Mouse (Mus musculus): ENCODE results near the gene Nras.

Nras gene

DNA sequence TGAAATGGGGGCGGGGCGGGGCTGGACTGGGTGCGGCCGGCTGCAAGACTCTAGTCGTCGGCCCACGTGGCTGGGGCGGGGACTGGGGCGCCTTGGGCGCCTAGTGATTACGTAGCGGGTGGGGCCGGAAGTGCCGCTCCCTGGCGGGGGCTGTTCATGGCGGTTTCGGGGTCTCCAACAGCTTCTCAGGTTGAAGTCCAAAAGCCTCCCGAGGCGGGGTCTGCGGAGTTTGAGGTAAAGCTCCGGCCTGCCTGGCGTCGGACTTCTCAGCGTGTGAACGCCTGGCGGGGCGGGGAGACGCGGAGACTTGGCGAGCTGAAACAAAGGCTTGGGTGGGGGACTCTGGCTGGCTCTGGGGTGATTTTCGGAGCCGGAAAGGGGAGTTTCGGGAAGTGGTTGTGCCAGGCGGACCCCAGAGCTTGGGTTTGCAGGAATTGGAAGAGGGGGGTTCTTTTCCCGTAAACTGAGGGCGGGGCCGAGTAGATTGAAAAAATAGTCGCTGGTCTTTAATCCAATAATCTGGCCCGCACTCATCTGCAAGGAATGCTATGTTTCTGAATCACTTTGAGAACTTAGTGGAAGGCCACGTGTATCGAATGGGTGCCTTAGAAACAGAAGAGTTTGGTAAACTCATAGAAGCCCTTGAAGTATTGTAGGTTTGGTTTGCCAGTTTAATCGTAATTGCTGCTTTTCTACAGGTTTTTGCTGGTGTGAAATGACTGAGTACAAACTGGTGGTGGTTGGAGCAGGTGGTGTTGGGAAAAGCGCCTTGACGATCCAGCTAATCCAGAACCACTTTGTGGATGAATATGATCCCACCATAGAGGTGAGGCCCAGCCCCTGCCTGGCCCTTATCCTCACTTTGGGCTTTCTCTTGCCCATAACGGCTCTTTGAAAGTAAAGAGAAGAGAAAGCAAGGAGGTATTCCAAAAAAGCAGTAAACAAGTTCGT lies at the start of gene Nras:
TSS of gene Nras (plus strand) at position 79 of the 951 bp plus-strand sequence.
- peak; percentile 76 for DNase-seq (ENCODE audit: extremely low spot score, low read depth, low spot score)

DNA sequence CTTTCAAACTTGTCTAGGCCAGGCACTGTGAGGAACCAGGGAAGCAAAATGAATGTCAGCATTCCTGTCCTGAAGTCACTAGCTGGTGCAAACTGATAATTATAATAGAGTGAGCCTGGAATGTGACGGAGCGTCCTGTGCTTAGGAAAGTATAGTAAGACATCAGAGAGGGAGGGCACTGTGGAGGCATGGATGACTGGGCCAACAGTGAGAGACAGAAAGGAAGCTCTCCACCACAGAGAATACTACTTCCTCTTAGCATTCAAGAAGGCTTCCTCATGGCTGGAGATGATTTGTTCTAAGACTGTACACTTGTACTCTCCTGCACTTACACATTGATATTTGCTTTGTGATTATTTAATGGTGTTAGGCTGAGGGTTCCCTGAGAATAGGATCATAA lies 40.7 kb upstream of the Nras start:
- no peak for DNase-seq (ENCODE audit: extremely low spot score, low read depth, low spot score)

DNA sequence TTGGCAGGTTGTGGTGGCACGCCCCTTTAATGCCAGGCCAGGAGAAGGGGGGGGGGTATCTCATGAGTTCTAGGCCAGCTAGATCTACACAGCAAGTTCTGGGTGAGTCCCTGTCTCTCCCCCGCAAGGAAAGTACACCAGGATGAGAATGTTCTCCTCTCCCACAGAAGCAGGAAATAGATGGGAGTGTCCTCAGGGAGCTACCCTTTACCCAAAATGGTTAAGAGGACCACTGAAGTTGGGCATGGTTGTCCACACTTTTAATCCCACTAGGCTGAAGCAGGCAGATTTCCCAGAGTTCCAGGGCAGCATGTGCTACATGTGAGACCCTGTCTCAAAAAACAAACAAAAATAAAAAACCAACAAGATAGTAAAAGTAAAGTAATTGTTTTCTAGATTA lies 38.6 kb upstream of the Nras start:
- no peak for DNase-seq (ENCODE audit: extremely low spot score, low read depth, low spot score)

DNA sequence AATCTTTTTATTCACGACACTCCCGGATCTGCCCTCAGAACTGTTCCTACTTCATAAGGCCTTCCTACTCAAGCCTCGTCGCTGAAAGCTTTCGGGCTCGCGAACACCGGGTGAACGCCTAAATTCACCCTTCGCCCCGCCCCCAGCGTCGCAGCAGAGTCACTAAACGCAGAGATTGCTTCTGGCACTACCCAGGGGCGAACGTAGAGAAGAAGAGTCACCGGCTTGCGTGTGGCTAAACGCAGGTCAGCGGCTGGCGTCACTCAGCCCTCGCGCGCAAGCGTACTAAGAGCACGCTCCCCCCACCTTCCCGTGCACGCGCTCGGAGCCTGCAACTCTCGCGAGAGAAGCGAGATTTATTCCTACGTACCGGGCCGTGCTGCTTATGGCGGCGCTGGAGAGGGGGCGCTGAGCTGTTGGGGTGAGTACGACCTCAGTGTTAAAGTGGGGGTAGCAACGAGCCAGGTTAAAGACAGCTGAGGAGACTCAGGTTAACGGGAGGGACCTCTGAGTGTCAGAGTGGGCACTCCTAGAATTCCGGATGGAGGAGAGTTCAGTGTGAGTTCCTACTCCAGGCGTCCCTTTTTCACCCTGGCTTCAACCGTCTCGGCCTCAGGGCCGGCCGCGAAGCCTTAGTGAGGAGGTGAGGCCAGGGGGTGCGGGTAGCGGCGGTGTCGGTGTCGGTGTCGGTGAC lies 37.7 kb upstream of the Nras start, which contains the start of gene Csde1:
TSS of gene Csde1 (plus strand) at position 178 of the 694 bp plus-strand sequence.
- DNase-seq (ENCODE audit: extremely low spot score, low read depth, low spot score), result peak; percentile 90

DNA sequence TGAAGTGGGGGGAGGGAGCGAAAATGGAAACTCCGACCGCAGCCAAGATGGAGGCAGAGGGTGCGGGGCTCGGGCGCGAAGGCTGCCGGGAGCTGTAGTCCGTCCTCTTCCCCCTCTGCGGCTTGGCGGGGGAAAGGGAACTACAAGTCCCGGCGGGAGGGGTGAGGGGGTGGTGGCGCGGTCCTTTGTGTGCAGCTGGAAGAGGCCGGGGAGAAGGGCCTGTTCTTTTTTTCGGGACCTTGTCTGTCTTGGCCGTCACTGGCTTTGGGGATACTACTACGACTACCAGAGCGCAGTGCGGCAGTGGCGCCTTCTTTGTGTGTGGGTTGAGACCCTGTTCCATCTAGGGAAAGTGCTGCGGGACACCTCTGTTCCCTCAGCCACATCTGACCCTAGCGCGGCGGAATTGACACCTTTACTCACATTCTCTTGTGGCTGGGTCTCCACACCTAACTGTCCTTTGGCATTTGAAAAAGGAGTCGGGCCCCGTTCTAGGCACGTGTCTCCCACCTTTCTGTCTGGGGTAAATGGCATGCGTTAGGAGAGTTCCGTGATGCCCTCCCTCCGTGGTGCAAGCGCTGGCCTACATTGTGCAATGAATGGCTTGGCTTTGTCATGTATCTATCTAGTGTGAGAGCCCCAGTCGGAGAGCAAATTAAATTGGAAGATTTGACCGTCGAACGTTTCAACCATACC lies 37.0 kb upstream of the Nras start:
- DNase-seq (ENCODE audit: extremely low spot score, low read depth, low spot score), result peak; percentile 57

DNA sequence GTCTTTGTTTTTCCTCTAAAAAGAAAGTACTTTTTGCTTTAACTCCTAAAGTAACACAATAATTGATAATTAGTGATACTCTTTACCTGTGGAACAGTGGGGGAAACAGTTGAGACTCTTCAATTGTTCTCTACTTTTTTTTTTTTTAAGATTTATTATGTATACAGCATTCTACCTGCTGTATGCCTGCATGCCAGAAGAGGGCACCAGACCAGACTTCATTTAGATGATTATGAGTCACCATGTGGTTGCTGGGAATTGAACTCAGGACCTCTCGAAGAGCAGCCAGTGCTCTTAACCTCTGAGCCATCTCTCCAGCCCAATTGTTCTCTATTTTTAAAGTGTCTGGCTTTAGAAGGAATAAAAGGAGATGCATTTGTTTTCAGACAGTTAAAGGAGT lies 31.9 kb upstream of the Nras start:
- DNase-seq (ENCODE audit: extremely low spot score, low read depth, low spot score), result no peak

DNA sequence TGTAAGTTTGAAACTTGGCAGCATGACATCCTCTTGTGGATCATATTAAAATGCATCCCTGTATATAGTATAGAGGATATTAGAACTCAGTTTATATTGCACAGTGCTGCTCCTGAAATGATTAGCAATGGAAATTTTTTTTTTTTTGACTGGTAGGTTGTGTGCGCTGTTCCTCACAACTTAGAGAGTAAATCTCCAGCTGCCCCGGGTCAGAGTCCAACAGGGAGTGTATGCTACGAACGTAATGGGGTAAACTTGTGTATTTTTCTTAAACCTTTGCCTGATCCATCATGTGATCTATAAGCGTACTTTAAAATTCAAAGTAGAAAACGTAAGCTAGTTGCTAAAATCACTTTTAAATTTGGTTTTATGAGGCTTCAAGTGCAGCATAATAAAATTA lies 17.8 kb upstream of the Nras start:
- DNase-seq (ENCODE audit: extremely low spot score, low read depth, low spot score), result no peak

DNA sequence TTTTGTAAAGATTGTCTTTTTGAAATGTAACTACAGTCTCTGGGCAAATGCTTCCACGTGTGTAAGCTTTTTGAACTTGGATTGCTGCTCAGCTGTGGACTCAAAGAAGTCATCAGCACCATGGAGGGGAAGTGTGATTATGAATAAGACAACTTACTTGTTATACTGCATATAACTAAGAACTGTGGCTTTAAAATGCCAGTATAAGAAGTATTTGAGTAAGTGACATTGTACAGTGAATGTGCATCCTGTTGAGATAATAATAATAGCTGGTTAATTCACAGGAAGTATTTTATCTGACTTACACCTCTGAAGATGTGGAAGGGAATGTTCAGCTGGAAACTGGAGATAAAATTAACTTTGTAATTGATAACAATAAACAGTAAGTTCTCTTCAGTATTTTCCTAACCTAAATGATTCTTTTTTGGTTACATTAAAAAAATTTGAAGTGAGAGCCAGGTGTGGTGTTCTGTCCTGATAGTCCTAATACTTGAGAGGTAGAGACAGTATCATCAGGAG lies 17.2 kb upstream of the Nras start:
- no peak for DNase-seq (ENCODE audit: extremely low spot score, low read depth, low spot score)

DNA sequence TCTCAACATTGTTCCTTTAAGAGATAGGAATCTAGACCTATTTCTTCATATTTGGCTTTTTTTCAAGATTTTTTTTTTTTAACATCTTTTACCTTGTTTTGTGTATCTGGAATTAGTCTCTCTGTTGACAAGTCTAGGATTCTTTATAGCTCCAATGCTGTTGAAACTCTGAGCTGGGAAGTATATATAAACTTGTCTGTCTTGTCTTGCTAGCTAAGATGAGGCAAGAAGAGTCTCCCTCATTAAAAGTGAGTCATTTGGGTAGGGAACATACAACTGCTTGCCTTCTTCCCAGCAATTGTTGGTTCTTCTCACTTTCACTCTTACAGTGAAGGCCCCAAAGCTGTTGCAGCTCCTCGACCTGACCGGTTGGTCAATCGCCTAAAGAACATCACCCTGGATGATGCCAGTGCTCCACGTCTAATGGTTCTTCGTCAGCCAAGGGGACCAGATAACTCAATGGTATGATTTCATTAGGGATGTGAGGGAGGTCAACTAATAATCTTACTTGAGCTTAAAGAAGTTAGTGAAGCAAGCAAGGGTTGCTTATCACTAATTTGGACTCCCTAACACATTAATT lies 2.0 kb upstream of the Nras start:
- no peak for DNase-seq (ENCODE audit: extremely low spot score, low read depth, low spot score)

DNA sequence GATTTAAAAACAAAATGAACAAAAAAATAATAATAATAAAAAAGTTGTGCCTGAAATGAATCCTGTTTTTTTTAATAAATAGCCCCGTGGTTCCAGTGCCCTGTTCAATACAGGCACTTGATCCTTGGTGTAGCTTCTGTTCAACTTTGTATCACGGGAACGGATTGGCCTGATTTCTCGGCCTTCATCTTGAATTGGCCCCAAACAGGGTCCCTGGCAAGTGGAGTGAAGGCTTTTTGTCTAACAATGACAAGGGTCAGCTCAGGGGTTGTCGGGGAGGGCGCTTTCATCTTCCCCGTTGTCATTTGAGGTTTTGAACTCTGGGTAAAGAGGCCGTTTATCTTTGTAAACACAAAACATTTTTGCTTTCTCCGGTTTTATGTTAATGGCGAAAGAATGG lies 333 bp upstream of the Nras start:
- DNase-seq (ENCODE audit: extremely low spot score, low read depth, low spot score), result no peak

DNA sequence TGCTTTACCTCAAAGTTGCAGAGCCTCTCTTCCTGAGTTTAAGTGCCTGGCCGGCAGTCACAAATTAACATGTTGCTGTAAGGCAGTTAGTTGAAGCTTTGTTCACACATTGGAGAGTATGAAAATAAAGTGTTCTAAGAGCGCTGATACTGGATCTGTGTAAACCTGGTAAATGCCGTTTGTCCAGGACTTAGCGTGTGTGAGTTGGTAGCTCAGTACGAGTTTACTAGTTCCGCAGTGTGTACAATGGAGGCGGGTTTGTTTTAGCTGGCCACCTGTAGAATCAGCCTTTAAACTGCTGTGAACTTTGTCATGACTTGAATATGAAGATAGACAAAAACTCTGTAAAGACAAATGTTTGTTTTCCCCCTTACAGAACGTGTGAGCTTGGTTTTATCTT lies 8.8 kb downstream of the Nras start:
- DNase-seq (ENCODE audit: extremely low spot score, low read depth, low spot score), result no peak

DNA sequence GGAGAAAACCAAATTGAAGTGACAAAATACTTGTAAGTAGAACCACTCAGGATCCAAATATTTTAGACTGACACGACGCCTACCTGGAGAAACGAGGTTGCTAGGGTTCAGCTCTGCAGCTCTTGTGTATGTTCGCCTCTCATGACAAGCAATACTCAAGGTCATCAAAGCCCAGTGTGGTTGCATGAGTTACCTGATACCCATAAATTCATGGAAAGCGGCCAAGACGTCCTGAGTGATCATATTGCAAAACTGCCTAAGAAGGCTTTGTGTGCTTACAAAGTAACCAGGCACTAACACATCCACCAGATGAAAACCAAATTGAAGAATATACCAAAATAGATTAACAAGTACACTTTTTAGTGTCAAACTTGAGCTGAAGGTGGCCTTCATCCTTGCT lies 10.9 kb downstream of the Nras start:
- no peak for DNase-seq (ENCODE audit: extremely low spot score, low read depth, low spot score)

DNA sequence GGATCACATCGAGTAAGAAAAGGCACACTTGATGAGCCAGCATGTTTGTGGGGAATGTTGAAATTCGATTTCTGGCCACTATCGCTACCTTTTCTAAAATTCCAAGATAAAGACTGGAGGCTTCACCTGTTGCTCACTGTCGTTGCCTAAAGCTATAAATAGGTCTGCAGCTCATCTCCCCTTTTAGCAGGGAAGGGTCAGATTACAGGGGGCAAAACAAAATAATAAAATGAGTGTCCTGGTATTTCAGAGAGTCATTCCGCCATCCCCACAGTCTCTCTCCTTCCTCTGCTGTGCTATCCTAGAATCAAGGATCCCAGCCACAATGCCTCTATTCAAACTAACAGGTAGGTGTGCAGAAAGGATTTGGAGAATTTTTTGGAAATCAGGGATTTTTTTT lies 15.7 kb downstream of the Nras start, which contains the start of gene Ampd1:
TSS of gene Ampd1 (plus strand) at position 244 of the 400 bp plus-strand sequence.
- no peak for DNase-seq (ENCODE audit: extremely low spot score, low read depth, low spot score)

DNA sequence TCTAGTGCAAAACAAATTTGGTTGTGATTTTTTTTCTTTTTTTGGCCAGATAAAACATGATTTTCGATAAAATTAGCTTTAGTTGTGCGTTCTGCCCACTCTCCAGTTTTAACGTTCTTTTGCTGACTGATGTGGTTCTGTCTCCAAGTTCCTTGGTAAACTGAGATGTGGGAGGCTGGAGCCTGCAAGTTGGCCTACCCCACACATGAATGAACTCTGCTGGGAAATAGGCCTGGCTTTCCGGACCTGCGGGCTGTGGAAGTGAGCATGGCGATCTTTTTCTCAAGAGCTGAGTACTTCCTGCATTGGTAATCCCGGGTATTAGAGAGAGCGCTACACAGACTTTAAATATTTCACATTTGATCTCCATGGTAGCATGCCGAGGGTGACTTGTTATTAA lies 17.8 kb downstream of the Nras start:
- DNase-seq (ENCODE audit: extremely low spot score, low read depth, low spot score), result no peak

DNA sequence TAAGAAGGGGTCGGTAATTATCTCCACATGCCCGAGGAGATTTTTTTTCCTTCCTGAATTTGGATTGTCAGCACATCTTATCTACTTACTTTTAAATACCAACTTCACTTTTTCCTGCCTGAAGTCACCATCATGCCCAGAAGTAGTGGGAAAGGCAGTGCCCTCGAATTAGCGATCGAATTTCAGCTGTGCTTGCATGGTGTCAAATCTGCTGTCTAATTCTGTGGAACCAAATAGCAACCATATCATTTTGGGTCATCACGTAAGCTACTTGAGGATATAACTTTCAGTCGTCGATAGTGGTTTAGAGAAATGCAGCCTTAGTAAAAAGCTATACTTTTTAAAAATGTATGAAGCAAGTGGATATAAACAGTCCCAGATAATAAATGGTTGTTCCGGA lies 18.4 kb downstream of the Nras start:
- no peak for DNase-seq (ENCODE audit: extremely low spot score, low read depth, low spot score)

DNA sequence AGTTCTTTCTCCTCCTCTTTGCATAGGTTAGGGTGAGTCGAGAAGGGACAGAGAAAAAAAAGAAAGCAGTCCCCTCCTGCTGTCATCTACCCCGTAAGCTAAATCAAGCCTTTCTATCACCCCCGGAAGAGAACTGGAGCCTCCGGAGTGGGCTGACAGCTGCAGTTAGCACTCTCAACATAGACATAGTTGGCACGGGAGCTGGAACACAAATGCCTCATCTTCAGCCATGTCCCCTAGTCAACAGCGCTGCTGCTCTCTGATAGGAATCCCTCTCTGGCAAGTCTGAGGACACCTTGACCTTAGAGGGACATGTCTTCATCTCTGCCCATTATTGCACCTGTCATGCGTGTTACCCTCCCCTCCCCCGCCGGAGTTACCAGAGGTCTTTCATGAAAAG lies 21.2 kb downstream of the Nras start:
- DNase-seq (ENCODE audit: extremely low spot score, low read depth, low spot score), result no peak

DNA sequence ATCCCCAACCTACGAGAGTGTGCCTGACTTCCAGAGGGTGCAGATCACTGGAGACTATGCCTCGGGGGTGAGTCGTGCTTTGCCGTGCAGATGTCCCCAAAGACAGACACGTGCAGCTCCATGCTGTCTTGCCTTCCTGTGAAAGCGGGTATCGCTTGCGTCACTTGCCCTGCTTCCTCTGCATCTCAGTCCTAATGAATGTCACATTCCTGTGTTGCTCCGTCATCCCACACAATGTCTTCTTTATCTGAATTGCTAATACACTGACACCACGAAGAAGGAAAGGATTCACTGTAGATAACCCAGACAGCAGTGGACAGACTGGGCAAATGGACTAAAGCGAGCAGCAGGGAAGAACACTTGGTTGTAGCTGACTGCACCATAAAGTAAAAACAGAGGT lies 23.0 kb downstream of the Nras start:
- DNase-seq (ENCODE audit: extremely low spot score, low read depth, low spot score), result no peak

DNA sequence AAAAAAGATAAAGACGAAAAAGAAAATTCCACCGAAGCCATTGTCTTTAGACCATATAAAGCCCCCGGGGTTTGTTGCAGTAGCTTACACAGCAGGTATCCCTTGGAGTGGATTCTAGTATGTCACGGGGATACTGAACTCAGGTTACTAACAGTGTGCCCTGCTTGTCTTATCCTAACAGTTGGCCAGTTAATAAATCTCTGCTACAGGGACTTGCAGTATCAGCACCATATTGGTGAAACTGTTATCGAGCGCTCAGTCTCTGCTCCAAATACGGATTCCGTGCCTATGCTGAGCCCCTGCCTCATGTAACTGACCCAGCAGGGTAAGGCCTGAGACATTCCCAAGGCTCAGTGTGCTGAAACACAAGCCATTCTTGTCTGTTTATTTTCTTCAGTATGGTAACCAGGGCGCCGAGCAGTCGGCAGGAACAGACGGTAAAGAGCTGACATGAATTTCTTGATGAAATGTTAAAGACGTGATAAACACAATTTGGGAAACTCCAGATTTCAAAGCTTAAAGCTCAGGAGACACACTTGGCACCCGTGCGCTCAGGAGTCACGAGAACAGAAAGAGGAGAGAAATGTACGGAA lies 23.9 kb downstream of the Nras start:
- DNase-seq (ENCODE audit: extremely low spot score, low read depth, low spot score), result no peak

DNA sequence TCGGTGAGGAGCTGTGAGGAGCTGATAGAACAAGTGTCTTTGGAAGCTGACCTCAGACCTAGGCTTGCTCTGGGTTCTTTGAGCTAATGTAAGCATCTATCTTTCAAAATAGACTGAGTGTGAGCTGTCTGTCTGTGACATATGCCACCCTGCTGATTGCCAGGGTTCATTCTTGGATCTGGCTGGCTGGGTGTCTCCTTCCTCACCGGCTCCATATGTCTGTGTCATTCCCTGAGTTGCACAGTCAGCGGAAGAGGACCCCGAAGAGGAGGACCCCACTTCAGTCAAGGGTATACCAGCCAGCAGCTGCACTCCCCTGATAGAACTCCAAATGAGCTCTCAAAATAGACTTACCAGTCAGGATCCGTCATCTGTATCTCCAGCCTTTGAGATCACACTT lies 24.7 kb downstream of the Nras start:
- DNase-seq (ENCODE audit: extremely low spot score, low read depth, low spot score), result no peak

DNA sequence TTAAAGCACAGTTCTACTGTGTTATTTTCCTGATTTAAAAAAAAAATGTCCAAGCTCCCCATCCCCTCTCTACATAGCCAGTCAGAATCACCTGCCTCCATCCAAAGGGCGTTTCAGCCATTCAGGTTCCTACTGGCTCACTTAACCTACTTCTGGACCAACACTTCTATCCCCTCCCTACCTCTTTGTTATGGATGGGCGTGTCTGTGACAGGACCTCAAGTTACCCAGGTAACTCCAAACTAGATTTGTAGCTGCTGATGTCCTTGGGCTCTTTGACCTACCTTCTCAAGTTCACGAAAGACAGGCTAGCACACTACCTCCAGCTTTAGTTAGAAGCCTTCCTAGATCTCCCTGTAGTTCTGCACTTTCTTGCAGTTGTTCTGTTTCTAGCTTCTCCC lies 27.9 kb downstream of the Nras start:
- DNase-seq (ENCODE audit: extremely low spot score, low read depth, low spot score), result no peak

DNA sequence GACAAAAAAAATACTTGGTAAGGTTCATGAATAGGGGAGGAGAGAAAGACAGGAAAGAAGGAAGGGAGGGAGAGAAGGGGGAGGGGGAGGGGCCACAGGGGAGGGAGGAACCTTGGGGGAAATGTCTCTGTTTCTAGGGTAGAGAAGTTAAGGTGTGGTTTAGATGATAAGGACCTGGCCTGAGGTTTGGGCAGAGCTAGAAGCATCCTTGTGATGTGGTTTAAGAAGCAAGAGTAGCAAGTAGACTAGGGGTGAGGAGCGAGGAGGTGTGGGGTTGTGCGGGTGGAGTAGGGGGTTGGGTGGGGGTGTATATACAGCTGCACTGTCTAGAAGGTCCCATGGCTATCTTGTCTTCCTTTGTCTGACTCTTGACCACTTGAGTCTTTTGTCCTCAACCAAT lies 33.7 kb downstream of the Nras start:
- no peak for DNase-seq (ENCODE audit: extremely low spot score, low read depth, low spot score)

Measured in hindlimb bud, embryonic 11.5 days (tissue).